Mouse (Mus musculus): ENCODE data around the gene Ptgds. TPM values are rescaled to one million over a fixed set of nuclear protein-coding genes. Genes with fewer than 3 reads are reported as not detected.

Gene Ptgds
- polyA plus RNA-seq, 1 experiment from 2014 or later = 13.1 TPM

GRCm38 (mm10) chr2:25452951-25453350 lies 16.9 kb downstream of the Ptgds start:
- Histone ChIP-seq H3K4me3 (replicated peaks; ENCODE audit: low read depth, low read length) (no peak overlapping the region), H3K36me3 (ENCODE audit: insufficient read depth, low read length) (0 out of 2 replicates have a peak, but pooled peaks cover under 1% of the 10 kb centered on the region), H3K9me3 (replicated peaks; ENCODE audit: low read length) (no peaks in the 10 kb centered on the region), H3K4me1 (replicated peaks; ENCODE audit: insufficient read depth, low read length) (no peaks in the 10 kb centered on the region), H3K4me2 (ENCODE audit: low read length) (no peak overlapping the region), H3K27me3 (ENCODE audit: insufficient read depth, low read length) (no peaks in the 10 kb centered on the region), H3K27ac (no peak overlapping the region; the same call in 1 of the 2 replicates), H3K9ac (ENCODE audit: low read depth, low read length) (no peak overlapping the region)
- TF ChIP-seq CTCF (IDR thresholded peaks at IDR 0.05; ENCODE audit: low read depth) = no peak
- DNase-seq (ENCODE audit: low spot score) (no peak), ATAC-seq (replicated peaks; ENCODE audit: low FRiP score, low read depth) (no peak)
- 43% methylated on average over 1 of the region's 1 CpGs for WGBS

GRCm38 (mm10) chr2:25450853-25451647 lies 18.8 kb downstream of the Ptgds start:
- H3K4me2 ChIP-seq (ENCODE audit: low read length) = no peak overlapping the region
- H3K27ac ChIP-seq = peak overlapping the region; percentile 19; the same call in 1 of the 2 replicates
- no peak overlapping the region for H3K4me3 ChIP-seq (replicated peaks; ENCODE audit: low read depth, low read length)
- TF ChIP-seq CTCF (IDR thresholded peaks at IDR 0.05; ENCODE audit: low read depth) = no peak
- H3K4me1 ChIP-seq (replicated peaks; ENCODE audit: insufficient read depth, low read length) = no peaks in the 10 kb centered on the region
- H3K9me3 ChIP-seq (replicated peaks; ENCODE audit: low read length) = no peaks in the 10 kb centered on the region
- H3K36me3 ChIP-seq (ENCODE audit: insufficient read depth, low read length) = 0 out of 2 replicates have a peak, but pooled peaks cover 8% of the 10 kb centered on the region
- DNase-seq (ENCODE audit: low spot score) (no peak), ATAC-seq (replicated peaks; ENCODE audit: low FRiP score, low read depth) (no peak)
- WGBS = 72% methylated on average over 8 of the region's 8 CpGs
- no peak overlapping the region for H3K9ac ChIP-seq (ENCODE audit: low read depth, low read length)
- no peaks in the 10 kb centered on the region for H3K27me3 ChIP-seq (ENCODE audit: insufficient read depth, low read length)

GRCm38 (mm10) chr2:25442682-25443081 lies 27.2 kb downstream of the Ptgds start:
- Histone ChIP-seq H3K27me3 (ENCODE audit: insufficient read depth, low read length) (no peaks in the 10 kb centered on the region), H3K9me3 (replicated peaks; ENCODE audit: low read length) (no peaks in the 10 kb centered on the region), H3K4me2 (ENCODE audit: low read length) (no peak overlapping the region), H3K9ac (ENCODE audit: low read depth, low read length) (no peak overlapping the region), H3K4me1 (replicated peaks; ENCODE audit: insufficient read depth, low read length) (no peaks in the 10 kb centered on the region), H3K27ac (no peak overlapping the region), H3K36me3 (ENCODE audit: insufficient read depth, low read length) (peaks cover 46% of the 10 kb centered on the region), H3K4me3 (replicated peaks; ENCODE audit: low read depth, low read length) (no peak overlapping the region)
- 81% methylated on average over 14 of the region's 14 CpGs for WGBS
- ATAC-seq (replicated peaks; ENCODE audit: low FRiP score, low read depth) = no peak
- no peak for DNase-seq (ENCODE audit: low spot score)
- TF ChIP-seq CTCF (IDR thresholded peaks at IDR 0.05; ENCODE audit: low read depth) = no peak

- H3K27me3 ChIP-seq (ENCODE audit: insufficient read depth, low read length) = no peaks in the 10 kb centered on the region
- 83% methylated on average over 20 of the region's 20 CpGs for WGBS
- no peak for ATAC-seq (replicated peaks; ENCODE audit: low FRiP score, low read depth)
- H3K4me2 ChIP-seq (ENCODE audit: low read length) = no peak overlapping the region
- no peak for DNase-seq (ENCODE audit: low spot score)
- H3K4me1 ChIP-seq (replicated peaks; ENCODE audit: insufficient read depth, low read length) = no peaks in the 10 kb centered on the region
- no peak overlapping the region for H3K4me3 ChIP-seq (replicated peaks; ENCODE audit: low read depth, low read length)
- TF ChIP-seq CTCF (IDR thresholded peaks at IDR 0.05; ENCODE audit: low read depth) = no peak
- no peak overlapping the region for H3K27ac ChIP-seq
- H3K9ac ChIP-seq (ENCODE audit: low read depth, low read length) = no peak overlapping the region
- H3K36me3 ChIP-seq (ENCODE audit: insufficient read depth, low read length) = peaks cover 50% of the 10 kb centered on the region
- no peaks in the 10 kb centered on the region for H3K9me3 ChIP-seq (replicated peaks; ENCODE audit: low read length)
These were observed 28.8 kb downstream of the Ptgds start for GRCm38 (mm10) chr2:25441067-25441466.

GRCm38 (mm10) chr2:25436286-25436820 lies 33.5 kb downstream of the Ptgds start:
- Histone ChIP-seq H3K9ac (ENCODE audit: low read depth, low read length) (no peak overlapping the region), H3K4me1 (replicated peaks; ENCODE audit: insufficient read depth, low read length) (0 out of 2 replicates have a peak, but pooled peaks cover 3% of the 10 kb centered on the region), H3K27ac (no peak overlapping the region), H3K27me3 (ENCODE audit: insufficient read depth, low read length) (no peaks in the 10 kb centered on the region), H3K4me2 (ENCODE audit: low read length) (no peak overlapping the region), H3K9me3 (replicated peaks; ENCODE audit: low read length) (no peaks in the 10 kb centered on the region), H3K36me3 (ENCODE audit: insufficient read depth, low read length) (peaks cover 29% of the 10 kb centered on the region), H3K4me3 (replicated peaks; ENCODE audit: low read depth, low read length) (no peak overlapping the region)
- no peak for DNase-seq (ENCODE audit: low spot score)
- no peak for ATAC-seq (replicated peaks; ENCODE audit: low FRiP score, low read depth)
- WGBS = 91% methylated on average over 10 of the region's 10 CpGs
- no peak for TF ChIP-seq CTCF (IDR thresholded peaks at IDR 0.05; ENCODE audit: low read depth)

GRCm38 (mm10) chr2:25434292-25434691 lies 35.6 kb downstream of the Ptgds start:
- Histone ChIP-seq H3K36me3 (ENCODE audit: insufficient read depth, low read length) (peaks cover 23% of the 10 kb centered on the region; the same call in 1 of the 2 replicates), H3K9ac (ENCODE audit: low read depth, low read length) (no peak overlapping the region), H3K4me3 (replicated peaks; ENCODE audit: low read depth, low read length) (no peak overlapping the region), H3K9me3 (replicated peaks; ENCODE audit: low read length) (no peaks in the 10 kb centered on the region), H3K27me3 (ENCODE audit: insufficient read depth, low read length) (no peaks in the 10 kb centered on the region), H3K4me1 (replicated peaks; ENCODE audit: insufficient read depth, low read length) (peaks cover 20% of the 10 kb centered on the region; the same call in 1 of the 2 replicates), H3K4me2 (ENCODE audit: low read length) (no peak overlapping the region), H3K27ac (no peak overlapping the region)
- no peak for ATAC-seq (replicated peaks; ENCODE audit: low FRiP score, low read depth)
- DNase-seq (ENCODE audit: low spot score) = no peak
- no peak for TF ChIP-seq CTCF (IDR thresholded peaks at IDR 0.05; ENCODE audit: low read depth)
- WGBS = 84% methylated on average over 8 of the region's 8 CpGs
